Mouse (Mus musculus): ENCODE measurements around the gene Ttc37. TPM values are rescaled to one million over a fixed set of nuclear protein-coding genes. Genes with fewer than 3 reads are reported as not detected.

Gene Ttc37
- total RNA-seq (2015) (10.0 and 14.1 TPM in 2 replicates), total RNA-seq (2017) (16.3 and 23.2 TPM in 2 replicates)

GRCm38 (mm10) chr13:76098493-76099303 lies at the start of gene Ttc37, which contains the start of gene Arsk:
Gene Ttc37 (plus strand): TSS chr13:76098734.
Gene Arsk (minus strand): TSS chr13:76098660.
- peak; percentile 87 for ATAC-seq (ENCODE audit: poor library complexity, severe bottlenecking)

GRCm38 (mm10) chr13:76055391-76056232 lies 42.9 kb upstream of the Ttc37 start:
- peak; percentile 58 for ATAC-seq (ENCODE audit: poor library complexity, severe bottlenecking)

GRCm38 (mm10) chr13:76056261-76056724 lies 42.2 kb upstream of the Ttc37 start:
- ATAC-seq (ENCODE audit: poor library complexity, severe bottlenecking) = peak; percentile 71

- ATAC-seq (ENCODE audit: poor library complexity, severe bottlenecking) = no peak
Observed at GRCm38 (mm10) chr13:76056896-76057266, 41.7 kb upstream of the Ttc37 start, which contains the start of gene Gpr150. Gene Gpr150 (minus strand): TSS chr13:76056996.

- ATAC-seq (ENCODE audit: poor library complexity, severe bottlenecking) = peak; percentile 27
Observed at GRCm38 (mm10) chr13:76057267-76058069, 41.1 kb upstream of the Ttc37 start.

- ATAC-seq (ENCODE audit: poor library complexity, severe bottlenecking) = no peak
Observed at GRCm38 (mm10) chr13:76059591-76059990, 38.9 kb upstream of the Ttc37 start.

- no peak for ATAC-seq (ENCODE audit: poor library complexity, severe bottlenecking)
Observed at GRCm38 (mm10) chr13:76062126-76062525, 36.4 kb upstream of the Ttc37 start.

GRCm38 (mm10) chr13:76062569-76062968 lies 36.0 kb upstream of the Ttc37 start:
- peak; percentile 43; the same call in 1 of the 2 replicates for ATAC-seq (ENCODE audit: poor library complexity, severe bottlenecking)

GRCm38 (mm10) chr13:76063548-76063947 lies 35.0 kb upstream of the Ttc37 start:
- no peak for ATAC-seq (ENCODE audit: poor library complexity, severe bottlenecking)

GRCm38 (mm10) chr13:76064363-76064945 lies 34.1 kb upstream of the Ttc37 start:
- no peak for ATAC-seq (ENCODE audit: poor library complexity, severe bottlenecking)

- no peak for ATAC-seq (ENCODE audit: poor library complexity, severe bottlenecking)
Observed at GRCm38 (mm10) chr13:76074323-76074722, 24.2 kb upstream of the Ttc37 start.

GRCm38 (mm10) chr13:76098116-76098492 lies 430 bp upstream of the Ttc37 start:
- ATAC-seq (ENCODE audit: poor library complexity, severe bottlenecking) = peak; percentile 72

GRCm38 (mm10) chr13:76101989-76102388 lies 3.5 kb downstream of the Ttc37 start:
- no peak for ATAC-seq (ENCODE audit: poor library complexity, severe bottlenecking)

GRCm38 (mm10) chr13:76109069-76109824 lies 10.7 kb downstream of the Ttc37 start:
- ATAC-seq (ENCODE audit: poor library complexity, severe bottlenecking) = no peak

GRCm38 (mm10) chr13:76128799-76129198 lies 30.3 kb downstream of the Ttc37 start:
- peak; percentile 23; the same call in 1 of the 2 replicates for ATAC-seq (ENCODE audit: poor library complexity, severe bottlenecking)

- no peak for ATAC-seq (ENCODE audit: poor library complexity, severe bottlenecking)
Observed at GRCm38 (mm10) chr13:76132415-76132814, 33.9 kb downstream of the Ttc37 start.

GRCm38 (mm10) chr13:76138862-76139261 lies 40.3 kb downstream of the Ttc37 start:
- no peak for ATAC-seq (ENCODE audit: poor library complexity, severe bottlenecking)

GRCm38 (mm10) chr13:76141117-76141808 lies 42.7 kb downstream of the Ttc37 start:
- no peak for ATAC-seq (ENCODE audit: poor library complexity, severe bottlenecking)

GRCm38 (mm10) chr13:76150483-76150882 lies 51.9 kb downstream of the Ttc37 start:
- ATAC-seq (ENCODE audit: poor library complexity, severe bottlenecking) = no peak

All from megakaryocyte, adult 5-6 weeks (primary cell).